Mouse (Mus musculus) MN1 (cell line): ENCODE results near the gene 2410004B18Rik.
"Not testable (repeated sequence)": the region's sequence is repeated elsewhere in the genome, so short reads cannot be mapped to it uniquely, and the experiment has no call there.

Source experiments
- DNase-seq: peaks from one replicate; pipeline ENCODE4 v3.0.0-alpha.2; 2016; ENCODE audit warnings: low spot score

2410004B18Rik gene

DNA sequence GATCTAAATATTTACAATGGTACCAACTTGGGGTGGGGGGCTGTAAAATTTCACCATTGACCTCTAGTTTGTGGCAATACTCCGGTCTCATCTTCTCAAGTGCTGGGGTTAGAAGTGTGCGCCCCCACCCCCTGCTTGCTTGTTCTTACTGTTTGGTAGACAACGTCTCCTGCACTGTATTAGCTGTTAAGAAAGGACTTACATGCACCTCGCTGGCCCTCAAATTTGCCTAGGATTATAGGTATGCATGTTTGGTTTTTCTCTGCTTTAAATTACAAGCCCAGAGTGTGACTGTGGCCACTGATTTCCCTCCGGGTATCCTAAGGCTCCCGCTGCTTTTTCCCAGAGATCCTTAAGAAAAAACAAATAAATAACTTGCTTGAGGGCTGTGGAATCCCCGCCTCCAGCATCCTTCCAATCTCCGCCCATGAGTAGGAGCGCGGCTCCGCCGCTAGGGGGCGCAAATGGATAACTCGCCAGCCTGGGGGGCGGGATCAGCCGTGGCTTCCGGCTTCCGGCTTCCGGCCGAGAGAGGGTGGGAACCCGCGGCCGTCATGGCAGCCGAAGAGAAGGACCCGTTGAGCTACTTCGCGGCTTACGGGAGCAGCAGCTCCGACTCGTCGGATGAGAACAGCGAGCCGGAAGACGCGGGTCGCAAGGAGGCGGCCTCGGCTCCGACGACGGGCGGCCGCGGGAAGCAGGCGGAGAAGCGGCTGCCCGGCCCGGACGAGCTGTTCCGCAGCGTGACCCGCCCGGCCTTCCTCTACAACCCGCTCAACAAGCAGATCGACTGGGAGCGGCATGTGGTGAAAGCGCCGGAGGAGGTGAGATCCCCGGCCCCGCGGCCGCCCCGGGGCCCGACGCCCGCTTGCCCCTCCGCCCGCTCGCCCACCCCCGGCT, at the start of gene 2410004B18Rik:
2410004B18Rik (plus strand) TSS at position 510 of the 900 bp plus-strand sequence.
- DNase-seq = peak; percentile 93

DNA sequence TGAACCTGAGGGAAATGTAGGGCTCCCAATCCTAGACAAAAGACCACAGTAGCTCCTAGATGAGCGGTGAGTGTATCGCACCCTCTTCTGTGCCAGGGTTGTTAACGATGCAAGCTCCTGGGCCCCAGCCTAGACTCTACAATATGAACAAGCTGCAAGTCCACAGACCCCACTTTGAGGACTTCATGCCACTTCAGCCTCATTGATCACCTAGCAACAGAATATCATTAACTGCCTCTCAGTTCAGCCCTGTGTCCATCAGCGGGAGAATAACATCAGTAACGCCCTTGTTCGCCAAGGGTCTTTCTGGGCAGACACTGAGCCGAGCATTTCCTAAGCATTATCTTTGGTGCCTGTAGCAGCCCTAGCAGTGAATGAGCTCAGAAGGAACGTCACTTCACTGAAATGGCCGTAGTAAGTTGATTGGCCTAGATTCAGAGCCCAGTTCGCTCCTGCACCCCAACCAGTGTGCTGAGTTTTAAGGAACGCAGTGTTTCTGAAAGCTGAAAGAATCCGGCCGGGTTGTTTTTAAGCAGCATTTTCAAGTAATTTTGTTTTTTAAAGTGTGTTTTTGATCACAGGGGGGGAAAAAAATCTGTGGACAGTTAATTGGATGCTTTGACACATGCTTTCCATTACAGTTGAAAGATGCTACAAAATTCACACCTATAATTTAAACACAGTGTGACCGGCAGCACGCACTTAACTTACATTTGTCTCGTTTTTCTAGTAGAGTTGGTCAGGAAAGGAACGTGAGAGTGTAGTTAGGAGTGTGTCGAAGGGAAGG, 47.3 kb upstream of the 2410004B18Rik start:
- no peak for DNase-seq

DNA sequence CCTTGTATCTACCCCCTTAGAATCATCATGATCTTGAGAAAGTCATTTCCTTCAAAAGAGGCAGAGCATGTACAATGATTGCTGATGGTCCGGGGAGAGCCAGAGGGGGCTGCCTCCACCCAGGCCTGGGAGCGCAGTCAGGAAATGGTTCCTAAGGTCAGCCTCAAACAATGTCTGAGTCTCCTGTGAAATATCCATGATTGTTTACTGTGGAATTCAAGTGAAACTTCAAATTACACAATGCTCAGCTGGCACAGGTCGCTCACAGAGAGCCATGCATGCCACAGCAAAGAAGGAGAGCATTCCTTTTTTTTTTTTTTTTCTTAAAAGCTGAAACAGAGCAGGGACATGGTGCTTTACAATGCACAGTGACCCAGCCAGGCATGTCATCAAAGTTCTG, 45.4 kb upstream of the 2410004B18Rik start:
- no peak for DNase-seq

DNA sequence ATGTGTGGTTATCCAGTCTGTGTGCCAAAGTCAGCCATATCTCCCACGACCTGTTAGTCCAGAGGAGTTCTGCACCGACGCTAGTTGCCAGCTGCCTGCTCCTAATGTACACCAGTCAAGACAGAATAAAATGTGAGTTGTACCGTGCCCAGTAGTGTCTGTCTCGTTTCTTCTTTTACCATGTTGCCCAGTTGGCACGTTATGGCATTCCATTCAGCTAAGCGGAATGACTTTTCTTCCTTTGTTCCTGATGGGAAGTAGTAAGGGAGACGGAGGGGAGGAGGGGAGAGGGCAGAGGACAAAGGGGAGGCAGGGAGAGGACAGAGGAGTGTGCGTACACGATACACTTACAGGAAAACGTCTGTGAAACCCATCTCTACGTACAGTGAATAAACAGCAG, 43.7 kb upstream of the 2410004B18Rik start:
- DNase-seq = no peak

DNA sequence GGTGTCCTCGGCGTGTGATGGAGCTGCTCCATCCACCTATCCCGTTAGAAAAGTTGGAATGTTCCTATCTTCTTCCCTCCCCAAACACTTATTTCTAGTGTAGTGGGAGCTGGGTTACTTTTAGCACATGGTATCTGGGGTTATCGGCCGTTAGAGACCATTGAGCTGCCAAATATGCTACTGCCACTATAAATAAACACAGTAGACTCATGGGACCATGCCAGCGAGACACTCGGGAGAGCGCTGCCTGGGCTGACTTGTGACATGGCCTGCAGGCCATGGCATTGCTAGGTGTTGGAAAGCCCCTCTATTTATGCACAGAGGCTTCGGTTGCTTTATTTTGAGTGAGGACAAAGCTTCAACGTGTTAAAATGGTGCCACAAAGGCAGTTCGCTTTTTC, 40.1 kb upstream of the 2410004B18Rik start:
- DNase-seq = no peak

DNA sequence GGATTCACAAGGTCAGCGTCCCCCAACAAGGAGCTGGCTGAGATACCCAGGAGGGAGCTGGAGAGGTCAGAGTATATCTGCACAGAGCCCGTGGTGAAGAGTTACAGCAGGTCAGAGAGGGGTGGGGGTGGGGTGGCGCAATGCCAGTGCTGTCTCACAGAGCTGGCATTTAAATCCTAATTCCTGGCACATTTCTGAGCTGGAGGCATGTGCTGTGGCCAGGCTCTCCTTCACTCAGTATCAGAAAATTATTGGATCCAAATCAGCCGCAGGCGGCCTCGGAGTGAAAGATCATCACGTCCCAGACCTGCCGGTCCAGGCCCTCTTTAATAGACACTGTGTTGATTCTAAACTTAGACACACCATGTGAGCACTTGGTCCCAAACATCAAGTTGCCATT, 38.0 kb upstream of the 2410004B18Rik start:
- peak; percentile 19 for DNase-seq

DNA sequence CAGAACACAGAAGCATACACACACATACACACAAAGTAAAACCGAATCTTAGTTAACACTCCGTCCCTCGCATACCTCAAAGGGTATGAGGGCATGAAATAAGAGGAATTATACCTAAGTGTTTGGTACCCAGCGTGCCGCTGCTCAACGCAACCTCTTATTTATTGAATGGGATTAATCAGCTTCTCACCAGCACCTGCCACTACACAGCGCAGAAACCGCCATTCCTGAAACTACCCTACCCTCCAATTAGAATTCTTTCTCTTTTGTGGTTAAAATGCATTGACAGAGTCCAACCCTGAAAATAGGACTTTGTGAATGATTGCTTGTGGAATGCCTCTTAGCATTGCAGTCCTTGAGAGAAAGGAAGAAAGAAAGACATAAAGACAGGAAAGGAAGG, 34.3 kb upstream of the 2410004B18Rik start:
- no peak for DNase-seq

DNA sequence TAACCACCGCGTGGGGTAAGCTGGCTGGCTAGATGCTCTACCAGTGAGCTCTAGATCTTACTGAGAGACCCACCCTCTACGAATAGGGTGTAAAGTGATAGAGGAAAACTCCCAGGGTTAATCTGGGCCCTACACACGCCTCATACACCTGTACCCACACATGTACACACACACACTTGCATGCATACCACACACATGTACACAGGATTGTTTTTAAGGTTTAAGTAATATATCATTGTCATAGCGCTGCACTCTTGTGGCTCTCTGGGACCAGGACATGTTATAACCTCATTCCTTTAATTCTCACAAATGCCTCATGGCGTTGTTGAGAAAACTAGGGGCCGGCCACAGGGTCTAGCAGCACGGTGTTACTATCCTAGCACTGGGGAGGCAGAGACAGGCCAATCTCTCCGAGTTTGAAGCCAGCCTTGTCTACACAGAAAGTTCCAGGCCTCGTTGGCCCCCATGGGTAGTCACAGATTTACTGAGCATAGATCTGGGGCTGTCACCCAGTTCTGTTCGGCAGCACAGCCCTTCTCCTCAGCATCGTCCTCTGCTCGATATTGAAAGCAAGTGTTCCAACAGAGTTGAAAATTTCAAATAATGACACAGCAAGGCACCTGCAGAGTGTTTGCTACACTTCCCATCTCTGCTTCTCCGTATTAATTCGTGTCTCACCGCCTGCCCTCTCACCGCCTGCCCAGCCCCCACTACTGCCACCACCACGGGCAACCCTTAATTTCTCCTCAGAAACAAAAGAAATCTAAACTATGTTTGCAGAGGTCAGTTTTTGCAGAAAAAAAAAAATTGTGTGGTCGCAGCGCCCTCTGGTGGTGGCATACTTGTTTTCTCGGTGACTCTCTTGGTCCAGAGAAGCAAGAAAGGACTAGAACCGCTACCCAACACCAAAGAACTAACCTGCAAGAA, 32.7 kb upstream of the 2410004B18Rik start:
- DNase-seq = peak; percentile 64

DNA sequence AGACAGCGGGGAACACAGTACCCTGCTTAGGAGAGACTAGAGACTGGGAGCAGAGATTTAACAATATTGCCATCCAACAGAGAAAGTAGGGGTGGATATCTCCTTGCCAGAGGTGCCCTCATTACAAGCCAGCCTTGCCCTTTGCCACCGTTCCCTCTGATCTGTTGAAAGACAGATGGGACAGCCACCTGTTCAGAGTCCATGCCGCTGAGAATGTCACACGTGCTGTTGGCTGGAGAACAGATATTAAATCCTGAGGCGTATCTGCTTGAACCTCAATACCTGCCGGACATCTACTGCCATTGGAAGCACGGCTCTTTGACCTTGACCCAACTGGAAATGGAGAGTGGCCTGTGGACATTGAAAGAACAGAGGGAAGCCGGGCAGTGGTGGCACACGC, 31.2 kb upstream of the 2410004B18Rik start:
- no peak for DNase-seq

DNA sequence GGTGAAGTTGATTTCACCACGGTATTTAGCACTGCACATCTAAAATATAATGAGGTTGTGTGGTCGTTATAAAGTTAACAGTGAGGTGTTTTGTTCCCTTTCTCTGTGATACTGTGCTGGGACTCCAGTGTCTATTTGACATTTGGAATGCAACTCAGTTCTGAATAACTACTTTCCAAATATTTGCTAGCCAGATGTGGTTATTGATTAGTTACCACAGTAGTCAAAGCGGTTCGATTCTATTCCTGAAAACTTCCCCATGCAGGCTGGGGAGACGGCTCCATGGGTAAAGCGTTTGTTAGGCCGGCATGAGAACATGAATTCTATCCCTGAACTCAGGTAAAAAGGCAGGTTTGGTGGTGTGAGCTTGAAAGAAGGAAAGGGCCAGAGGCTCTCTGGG, 25.3 kb upstream of the 2410004B18Rik start:
- DNase-seq = no peak

DNA sequence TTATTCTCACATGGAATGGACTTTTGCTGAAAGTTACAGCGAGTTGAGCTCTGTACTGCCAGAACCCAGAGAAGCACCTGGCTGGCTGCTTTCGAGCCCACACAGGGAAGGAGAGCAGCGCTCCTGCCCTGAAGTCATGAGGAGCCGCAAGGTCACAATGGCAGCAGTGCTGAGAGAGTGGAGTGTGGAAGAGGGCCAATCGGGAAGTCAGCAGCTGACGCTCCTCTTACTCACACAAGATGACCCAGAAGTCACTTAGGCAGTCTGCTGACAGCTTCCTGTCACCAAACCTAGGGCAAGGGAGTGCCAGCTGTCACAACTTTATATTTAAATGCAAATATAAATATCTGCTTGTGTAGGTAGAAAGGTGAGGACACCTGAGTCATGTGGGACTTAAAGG, 24.6 kb upstream of the 2410004B18Rik start:
- no peak for DNase-seq

DNA sequence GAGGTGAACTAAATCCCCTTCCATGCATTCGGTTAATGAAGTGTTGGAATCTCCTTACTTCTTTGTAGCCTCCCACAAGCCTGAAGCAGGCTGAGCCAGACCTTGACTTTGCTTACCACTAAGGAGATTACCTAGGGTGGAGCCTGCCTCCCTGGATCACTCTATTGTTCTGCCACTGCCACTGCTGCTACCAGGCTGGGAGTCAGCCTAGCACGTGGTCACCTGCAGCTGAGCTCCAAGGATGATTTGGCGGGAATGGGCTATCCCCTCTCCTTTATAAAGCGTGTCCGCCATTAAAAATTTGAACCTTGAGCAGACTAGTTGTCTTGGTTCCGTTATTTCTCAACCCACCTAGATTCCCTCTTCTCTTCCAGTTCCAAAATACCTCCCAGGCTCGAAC, 23.9 kb upstream of the 2410004B18Rik start:
- DNase-seq = not testable (repeated sequence)

DNA sequence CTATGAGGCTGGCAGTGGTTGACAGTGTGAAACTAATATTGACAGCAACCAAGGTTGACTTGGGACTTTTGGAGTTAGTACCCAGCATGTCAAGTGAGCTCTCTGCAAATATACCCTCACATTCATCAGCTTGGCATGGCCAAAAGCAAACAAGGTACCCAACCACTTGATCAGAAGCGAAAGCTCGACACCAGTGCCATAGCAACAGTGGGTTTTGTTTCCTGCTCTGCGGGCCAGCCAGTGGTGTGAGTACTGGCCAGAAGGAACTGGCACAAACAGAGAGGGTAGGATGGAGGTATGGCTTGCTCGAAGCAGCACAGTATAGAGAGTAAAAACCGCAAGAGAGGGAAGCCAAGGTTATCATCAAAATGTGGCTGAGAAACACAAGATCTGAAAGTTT, 21.4 kb upstream of the 2410004B18Rik start:
- no peak for DNase-seq

DNA sequence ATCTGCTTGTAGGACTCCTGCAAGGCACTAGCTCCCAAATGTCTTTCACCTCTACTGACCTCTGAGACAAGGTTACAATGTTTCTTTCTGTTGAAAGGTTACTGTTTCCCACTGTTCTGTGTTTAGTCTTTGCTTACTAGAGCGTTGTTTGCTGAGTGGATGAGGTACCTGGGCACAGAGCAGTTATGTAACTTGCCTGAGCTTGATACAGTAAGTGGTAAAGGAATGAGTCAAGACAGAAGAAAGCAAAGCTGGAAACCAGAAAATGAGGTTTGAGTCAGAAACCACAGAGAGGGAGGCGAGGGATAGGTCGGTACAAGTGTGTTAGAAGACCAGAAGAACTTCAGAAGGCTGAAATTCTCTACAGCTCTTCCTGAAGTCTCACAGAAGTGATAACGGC, 21.0 kb upstream of the 2410004B18Rik start:
- no peak for DNase-seq

DNA sequence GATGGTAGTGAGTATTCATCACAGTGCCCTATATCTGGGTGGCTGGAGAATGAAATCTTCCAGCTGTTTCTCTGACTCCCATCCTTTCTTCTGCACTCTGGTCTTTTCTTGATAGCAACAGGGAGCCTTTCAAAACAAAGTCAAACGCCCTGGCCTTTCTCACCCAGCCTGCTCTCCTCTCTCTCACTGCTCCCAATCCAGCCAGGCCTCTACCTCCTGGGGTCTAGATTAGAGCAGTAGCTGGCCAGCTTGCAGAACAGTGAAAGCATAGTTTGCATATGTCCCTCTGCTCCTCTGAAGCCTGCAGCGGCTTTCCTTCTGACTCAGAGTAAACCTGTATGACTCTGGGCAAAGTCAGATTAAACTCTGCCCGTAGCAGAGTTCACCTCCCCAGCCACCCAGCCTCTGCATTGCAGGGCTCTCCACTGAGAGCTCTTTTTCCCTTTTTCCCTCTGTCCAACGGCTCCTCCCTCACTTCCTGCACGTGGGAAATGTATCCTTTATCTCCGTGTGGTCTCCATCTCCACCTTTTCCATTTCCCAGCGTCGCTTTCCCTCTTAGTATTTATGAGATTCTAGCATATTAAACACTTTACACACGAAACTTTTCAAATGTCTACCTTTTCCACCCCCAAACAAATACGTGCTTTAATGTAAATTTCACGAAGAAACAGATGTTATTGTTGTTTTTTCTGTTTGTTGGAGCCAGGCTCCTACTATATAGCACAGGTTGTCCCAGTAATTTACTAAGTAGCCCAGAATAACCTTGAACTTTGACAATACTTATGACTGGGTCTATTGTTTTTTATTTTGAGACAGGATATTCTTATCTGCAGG, 15.6 kb upstream of the 2410004B18Rik start, which contains the start of gene Bcl10:
Bcl10 (plus strand) TSS at position 786 of the 836 bp plus-strand sequence.
- no peak for DNase-seq

DNA sequence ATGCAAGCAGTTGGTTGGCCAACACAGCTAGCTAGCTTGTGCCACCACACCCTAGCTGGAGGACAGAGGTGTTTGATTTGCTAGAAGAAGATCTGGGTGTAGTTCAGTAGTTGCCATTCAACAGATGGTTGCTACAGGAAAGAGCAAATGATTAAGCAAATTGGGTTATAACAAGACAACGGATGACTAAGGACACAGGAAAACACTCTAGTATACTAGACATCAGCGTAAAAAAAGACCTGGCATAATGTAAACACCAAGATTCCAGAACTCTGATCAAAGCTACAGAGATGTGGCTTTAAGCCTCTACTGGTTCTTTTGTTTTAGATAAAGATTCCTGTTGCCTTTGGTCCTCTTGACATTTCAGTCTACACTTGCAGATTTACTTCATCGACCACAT, 14.8 kb upstream of the 2410004B18Rik start:
- peak; percentile 23 for DNase-seq

DNA sequence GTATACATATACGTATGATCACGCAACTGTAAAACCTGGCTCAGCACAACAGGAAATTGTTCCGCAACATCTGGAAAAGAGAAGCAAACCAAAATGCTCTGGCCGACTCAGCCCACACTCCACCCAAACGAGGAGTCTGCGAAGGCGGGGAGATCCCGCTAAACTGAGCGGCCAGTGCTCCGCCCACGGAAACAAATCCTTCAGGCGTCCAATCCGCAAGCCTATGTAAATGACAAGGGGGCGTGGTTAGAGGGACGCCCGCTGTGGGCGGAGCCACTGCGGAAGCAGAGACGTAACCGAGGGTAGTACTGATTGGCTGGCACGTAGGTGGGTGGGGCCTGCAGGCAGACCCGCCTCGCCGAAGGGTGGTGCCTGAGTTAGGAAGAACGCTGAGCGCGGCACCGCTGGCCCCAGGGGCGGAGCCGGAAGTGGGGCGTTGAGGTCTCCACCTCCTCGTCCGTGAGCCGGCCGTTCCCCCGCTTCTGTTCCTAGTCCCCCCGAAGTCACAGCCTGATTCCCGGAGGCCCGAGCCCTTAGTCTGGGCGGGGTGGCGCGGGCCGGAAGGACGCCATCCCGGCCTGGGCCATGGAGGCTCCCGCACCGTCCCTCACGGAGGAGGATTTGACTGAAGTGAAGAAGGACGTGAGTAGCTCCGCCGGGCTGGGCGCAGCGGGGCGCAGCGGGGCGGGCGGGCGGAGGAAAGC, 13.8 kb upstream of the 2410004B18Rik start:
- peak; percentile 99 for DNase-seq

DNA sequence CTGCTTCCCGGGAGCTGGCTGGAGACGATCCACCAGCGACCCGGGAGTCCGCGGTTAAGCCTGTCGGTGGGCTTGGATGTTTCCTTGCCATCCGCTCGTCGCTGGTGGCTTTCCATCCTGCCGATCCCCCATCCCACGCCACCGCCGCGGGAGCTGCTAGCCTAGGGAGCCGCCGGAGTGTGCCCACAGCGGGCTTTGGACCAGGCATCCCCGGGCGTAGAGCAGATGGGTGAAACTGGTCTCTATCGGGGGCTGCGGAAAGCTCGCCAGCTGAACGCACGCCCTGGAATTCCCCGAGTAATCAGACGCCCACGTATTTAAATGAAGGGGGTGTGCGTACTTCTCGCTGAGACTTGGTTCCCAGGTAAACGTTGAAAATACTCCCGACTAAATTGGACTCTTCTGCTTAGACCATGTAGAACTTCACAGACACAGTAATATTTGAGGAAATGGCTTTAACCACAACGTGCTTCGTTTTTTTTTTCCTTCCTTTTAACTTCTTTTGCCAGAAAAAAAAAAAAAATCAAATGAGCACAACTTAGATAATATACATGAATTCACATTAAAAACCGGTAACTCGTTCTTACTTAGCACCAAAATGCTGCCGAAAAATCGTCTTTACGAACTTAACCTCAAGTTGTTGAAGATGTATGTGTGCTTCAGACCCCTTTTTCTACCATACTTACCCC, 13.0 kb upstream of the 2410004B18Rik start:
- peak; percentile 54 for DNase-seq

DNA sequence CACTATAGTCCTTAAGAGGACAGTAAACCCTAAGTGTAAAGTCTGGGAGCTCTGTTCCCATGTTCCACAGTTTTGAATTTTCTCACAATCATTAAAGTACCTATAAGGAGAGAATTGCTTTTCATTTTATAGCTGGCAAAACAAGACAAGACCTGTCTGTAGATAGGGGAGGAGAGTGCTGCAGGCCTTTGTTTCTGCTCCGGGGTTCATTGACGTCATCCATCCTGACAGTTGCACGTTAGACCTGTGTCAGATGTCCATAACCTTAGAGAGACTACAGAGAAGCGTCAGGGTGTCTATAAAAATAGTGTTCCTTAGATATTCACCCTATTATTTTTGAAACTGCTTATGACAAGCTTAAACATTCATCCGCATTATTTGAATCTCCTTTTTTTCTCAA, 12.3 kb upstream of the 2410004B18Rik start:
- DNase-seq = no peak
